Mouse (Mus musculus): Measurements from ENCODE around the gene Tmem30c. TPM values are rescaled to one million over a fixed set of nuclear protein-coding genes. Genes with fewer than 3 reads are reported as not detected.

The Tmem30c gene
- 0.10 and 0.13 TPM in 2 replicates for polyA plus RNA-seq (2014; fragmentation: Nextera tagmentation; extraction: Ambion mirVana)

DNA sequence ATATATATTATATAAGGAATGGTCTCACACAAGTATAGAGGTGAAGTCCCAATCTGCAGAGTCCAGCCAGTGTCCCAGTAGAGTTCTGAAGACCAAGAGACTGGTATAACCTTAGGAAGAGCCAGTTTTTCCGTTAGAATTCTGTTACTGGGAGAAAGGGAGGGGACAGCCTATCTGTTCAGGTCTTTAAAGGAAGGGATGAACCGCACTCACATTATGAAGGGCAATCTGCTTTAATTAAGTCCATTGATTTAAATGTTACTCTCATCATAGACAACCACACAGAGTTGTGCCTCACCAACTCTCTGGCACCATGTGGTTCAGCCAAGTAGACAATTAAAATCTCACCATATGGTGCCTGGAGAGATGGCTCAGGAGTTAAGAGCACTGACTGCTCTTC is at the start of gene Tmem30c:
TSS of gene Tmem30c (minus strand) at position 101 of the 400 bp plus-strand sequence.
- H3K36me3 ChIP-seq (ENCODE audit: control insufficient read depth, insufficient read depth, low read length) = no peaks in the 10 kb centered on the region
- no peaks in the 10 kb centered on the region for H3K9me3 ChIP-seq (ENCODE audit: control insufficient read depth, low read length)
- H3K4me2 ChIP-seq (ENCODE audit: low read depth, severe bottlenecking) = no peak within 1 kb of the TSS
- H3K4me1 ChIP-seq (ENCODE audit: control insufficient read depth, insufficient read depth, low read length) = no peaks in the 10 kb centered on the region
- H3K27ac ChIP-seq (replicated peaks; ENCODE audit: low read depth, low read length) = no peak within 1 kb of the TSS
- WGBS = 74% methylated on average over 2 of the region's 2 CpGs
- DNase-seq (ENCODE audit: low spot score) = no peak
- no peak for ATAC-seq (ENCODE audit: insufficient number of reproducible peaks, low FRiP score, low TSS enrichment, low read depth)
- H3K9ac ChIP-seq (ENCODE audit: low read length) = no peak within 1 kb of the TSS
- no peak within 1 kb of the TSS for H3K4me3 ChIP-seq (ENCODE audit: low read depth, low read length)
- no peaks in the 10 kb centered on the region for H3K27me3 ChIP-seq (ENCODE audit: control insufficient read depth, insufficient read depth, low read length)

- H3K36me3 ChIP-seq (ENCODE audit: control insufficient read depth, insufficient read depth, low read length) = no peaks in the 10 kb centered on the region
- no peaks in the 10 kb centered on the region for H3K9me3 ChIP-seq (ENCODE audit: control insufficient read depth, low read length)
- H3K27me3 ChIP-seq (ENCODE audit: control insufficient read depth, insufficient read depth, low read length) = no peaks in the 10 kb centered on the region
- ATAC-seq (ENCODE audit: insufficient number of reproducible peaks, low FRiP score, low TSS enrichment, low read depth) = no peak
- H3K9ac ChIP-seq (ENCODE audit: low read length) = no peak overlapping the region
- DNase-seq (ENCODE audit: low spot score) = no peak
- H3K27ac ChIP-seq (replicated peaks; ENCODE audit: low read depth, low read length) = no peak overlapping the region
- H3K4me2 ChIP-seq (ENCODE audit: low read depth, severe bottlenecking) = no peak overlapping the region
- no peak overlapping the region for H3K4me3 ChIP-seq (ENCODE audit: low read depth, low read length)
- peaks cover 4% of the 10 kb centered on the region; the same call in 1 of the 2 replicates for H3K4me1 ChIP-seq (ENCODE audit: control insufficient read depth, insufficient read depth, low read length)
- WGBS = 58% methylated on average over 5 of the region's 5 CpGs
These were observed 47.9 kb upstream of the Tmem30c start for GRCm38 (mm10) chr16:57340613-57340898.

DNA sequence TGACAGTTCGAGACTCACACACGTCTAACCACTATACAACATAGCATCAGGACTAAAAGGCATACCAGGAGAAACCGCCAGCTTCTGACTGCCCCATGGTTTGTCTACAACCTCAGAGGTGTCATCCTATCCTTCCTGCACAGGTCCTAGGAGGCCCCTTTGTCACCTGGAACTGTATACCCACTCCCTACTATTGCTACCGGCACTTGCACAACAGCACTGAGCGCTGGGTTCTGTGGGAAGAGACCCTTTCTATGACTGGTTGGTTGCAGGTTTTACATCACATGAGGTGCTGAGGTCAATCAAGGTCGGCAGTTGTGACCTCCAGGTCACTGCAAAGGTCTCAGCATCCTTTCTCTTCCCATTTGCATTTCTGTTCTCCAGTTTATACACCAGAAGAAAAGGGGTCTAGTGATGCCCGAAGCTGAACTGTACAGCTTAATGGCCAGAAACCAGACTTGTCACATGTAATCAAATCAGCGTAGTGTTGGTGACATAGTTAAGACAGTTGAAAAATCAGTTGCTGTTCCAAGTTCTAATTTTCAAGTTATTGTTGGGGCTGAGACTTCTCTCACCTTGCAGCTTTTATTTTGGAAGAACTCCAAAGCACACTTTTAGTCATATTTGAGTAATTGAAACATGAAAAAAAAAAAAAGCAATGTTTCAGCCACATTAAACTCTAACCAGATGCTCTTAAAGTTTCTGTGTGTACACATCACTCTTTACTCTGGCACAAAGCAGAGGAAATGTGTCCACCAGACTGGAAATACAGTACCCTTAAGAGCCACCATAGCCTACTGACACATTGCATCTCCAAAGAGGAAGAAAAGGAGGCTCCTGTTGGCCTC is 47.3 kb upstream of the Tmem30c start:
- no peak overlapping the region for H3K4me2 ChIP-seq (ENCODE audit: low read depth, severe bottlenecking)

GRCm38 (mm10) chr16:57336770-57337423 is 44.2 kb upstream of the Tmem30c start:
- Histone ChIP-seq H3K36me3 (ENCODE audit: control insufficient read depth, insufficient read depth, low read length) (no peaks in the 10 kb centered on the region), H3K4me3 (ENCODE audit: low read depth, low read length) (no peak overlapping the region), H3K4me2 (ENCODE audit: low read depth, severe bottlenecking) (no peak overlapping the region), H3K9me3 (ENCODE audit: control insufficient read depth, low read length) (no peaks in the 10 kb centered on the region), H3K27me3 (ENCODE audit: control insufficient read depth, insufficient read depth, low read length) (no peaks in the 10 kb centered on the region), H3K4me1 (ENCODE audit: control insufficient read depth, insufficient read depth, low read length) (peaks cover 4% of the 10 kb centered on the region; the same call in 1 of the 2 replicates), H3K27ac (replicated peaks; ENCODE audit: low read depth, low read length) (no peak overlapping the region), H3K9ac (ENCODE audit: low read length) (no peak overlapping the region)
- DNase-seq (ENCODE audit: low spot score) (no peak), ATAC-seq (ENCODE audit: insufficient number of reproducible peaks, low FRiP score, low TSS enrichment, low read depth) (no peak)
- WGBS = 75% methylated on average over 11 of the region's 11 CpGs

More for the DNA sequence above, 47.3 kb upstream of the Tmem30c start:
- H3K27me3 ChIP-seq (ENCODE audit: control insufficient read depth, insufficient read depth, low read length) = no peaks in the 10 kb centered on the region
- H3K4me1 ChIP-seq (ENCODE audit: control insufficient read depth, insufficient read depth, low read length) = peaks cover 4% of the 10 kb centered on the region; the same call in 1 of the 2 replicates
- 82% methylated on average over 8 of the region's 8 CpGs for WGBS
- H3K9me3 ChIP-seq (ENCODE audit: control insufficient read depth, low read length) = no peaks in the 10 kb centered on the region
- ATAC-seq (ENCODE audit: insufficient number of reproducible peaks, low FRiP score, low TSS enrichment, low read depth) (no peak), DNase-seq (ENCODE audit: low spot score) (no peak)
- H3K36me3 ChIP-seq (ENCODE audit: control insufficient read depth, insufficient read depth, low read length) = no peaks in the 10 kb centered on the region
- no peak overlapping the region for H3K9ac ChIP-seq (ENCODE audit: low read length)
- H3K4me3 ChIP-seq (ENCODE audit: low read depth, low read length) = no peak overlapping the region
- H3K27ac ChIP-seq (replicated peaks; ENCODE audit: low read depth, low read length) = no peak overlapping the region

DNA sequence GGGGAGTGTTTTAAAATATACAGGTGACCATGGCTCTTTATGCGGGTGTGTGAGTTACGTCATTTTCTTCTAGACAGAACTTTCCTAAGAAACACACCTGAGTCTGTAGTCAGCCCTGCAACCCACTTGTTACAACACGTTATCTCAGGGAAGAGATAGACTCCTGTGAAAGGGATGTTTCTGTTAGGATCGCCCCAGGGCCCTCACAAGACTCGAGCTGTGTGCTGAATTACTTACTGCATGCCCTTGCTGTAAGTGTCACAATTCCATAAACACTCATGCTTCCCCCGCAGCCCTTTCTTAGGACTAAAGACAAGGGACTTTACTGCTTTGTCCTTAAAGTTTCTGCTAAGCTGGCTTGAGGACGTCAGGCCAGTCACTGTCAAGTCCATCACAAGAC is 39.6 kb upstream of the Tmem30c start:
- H3K9me3 ChIP-seq (ENCODE audit: control insufficient read depth, low read length) = no peaks in the 10 kb centered on the region
- ATAC-seq (ENCODE audit: insufficient number of reproducible peaks, low FRiP score, low TSS enrichment, low read depth) (no peak), DNase-seq (ENCODE audit: low spot score) (no peak)
- H3K4me2 ChIP-seq (ENCODE audit: low read depth, severe bottlenecking) = no peak overlapping the region
- no peak overlapping the region for H3K4me3 ChIP-seq (ENCODE audit: low read depth, low read length)
- no peak overlapping the region for H3K27ac ChIP-seq (replicated peaks; ENCODE audit: low read depth, low read length)
- no peaks in the 10 kb centered on the region for H3K36me3 ChIP-seq (ENCODE audit: control insufficient read depth, insufficient read depth, low read length)
- H3K27me3 ChIP-seq (ENCODE audit: control insufficient read depth, insufficient read depth, low read length) = no peaks in the 10 kb centered on the region
- 0 out of 2 replicates have a peak, but pooled peaks cover 2% of the 10 kb centered on the region for H3K4me1 ChIP-seq (ENCODE audit: control insufficient read depth, insufficient read depth, low read length)
- no peak overlapping the region for H3K9ac ChIP-seq (ENCODE audit: low read length)
- WGBS = 78% methylated on average over 7 of the region's 7 CpGs

- Histone ChIP-seq H3K9me3 (ENCODE audit: control insufficient read depth, low read length) (no peaks in the 10 kb centered on the region), H3K4me2 (ENCODE audit: low read depth, severe bottlenecking) (no peak overlapping the region), H3K36me3 (ENCODE audit: control insufficient read depth, insufficient read depth, low read length) (no peaks in the 10 kb centered on the region), H3K27ac (replicated peaks; ENCODE audit: low read depth, low read length) (no peak overlapping the region), H3K4me1 (ENCODE audit: control insufficient read depth, insufficient read depth, low read length) (0 out of 2 replicates have a peak, but pooled peaks cover 2% of the 10 kb centered on the region), H3K27me3 (ENCODE audit: control insufficient read depth, insufficient read depth, low read length) (no peaks in the 10 kb centered on the region), H3K9ac (ENCODE audit: low read length) (no peak overlapping the region), H3K4me3 (ENCODE audit: low read depth, low read length) (no peak overlapping the region)
- DNase-seq (ENCODE audit: low spot score) = no peak
- no peak for ATAC-seq (ENCODE audit: insufficient number of reproducible peaks, low FRiP score, low TSS enrichment, low read depth)
- WGBS = 90% methylated on average over 2 of the region's 2 CpGs
These were observed 37.4 kb upstream of the Tmem30c start for GRCm38 (mm10) chr16:57330111-57330510.

DNA sequence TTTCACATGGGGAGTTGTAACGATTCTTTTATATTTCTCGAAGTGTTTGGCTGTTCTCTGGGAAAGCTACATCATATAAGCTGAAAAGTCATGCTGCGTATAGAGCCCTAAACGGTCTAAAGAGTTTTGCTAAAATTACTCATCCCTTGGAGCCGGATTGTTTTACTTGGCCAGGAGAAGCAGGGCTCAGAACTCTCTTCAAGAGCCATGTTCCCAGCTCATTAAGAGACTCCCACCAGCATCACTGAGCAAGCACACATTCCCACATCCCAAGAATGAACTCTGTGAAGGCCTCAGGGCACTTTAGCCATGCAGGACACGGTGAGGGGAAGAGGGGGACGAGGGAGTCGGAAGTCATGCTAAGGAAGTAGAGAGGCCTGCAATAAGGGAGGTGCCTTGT is 36.4 kb upstream of the Tmem30c start:
- Histone ChIP-seq H3K4me2 (ENCODE audit: low read depth, severe bottlenecking) (no peak overlapping the region), H3K9ac (ENCODE audit: low read length) (no peak overlapping the region), H3K9me3 (ENCODE audit: control insufficient read depth, low read length) (no peaks in the 10 kb centered on the region), H3K4me1 (ENCODE audit: control insufficient read depth, insufficient read depth, low read length) (0 out of 2 replicates have a peak, but pooled peaks cover 2% of the 10 kb centered on the region), H3K4me3 (ENCODE audit: low read depth, low read length) (no peak overlapping the region), H3K27me3 (ENCODE audit: control insufficient read depth, insufficient read depth, low read length) (no peaks in the 10 kb centered on the region), H3K36me3 (ENCODE audit: control insufficient read depth, insufficient read depth, low read length) (no peaks in the 10 kb centered on the region), H3K27ac (replicated peaks; ENCODE audit: low read depth, low read length) (no peak overlapping the region)
- DNase-seq (ENCODE audit: low spot score) = no peak
- ATAC-seq (ENCODE audit: insufficient number of reproducible peaks, low FRiP score, low TSS enrichment, low read depth) = no peak
- 79% methylated on average over 8 of the region's 8 CpGs for WGBS

- H3K27me3 ChIP-seq (ENCODE audit: control insufficient read depth, insufficient read depth, low read length) = no peaks in the 10 kb centered on the region
- H3K27ac ChIP-seq (replicated peaks; ENCODE audit: low read depth, low read length) = no peak overlapping the region
- DNase-seq (ENCODE audit: low spot score) (no peak), ATAC-seq (ENCODE audit: insufficient number of reproducible peaks, low FRiP score, low TSS enrichment, low read depth) (no peak)
- H3K36me3 ChIP-seq (ENCODE audit: control insufficient read depth, insufficient read depth, low read length) = no peaks in the 10 kb centered on the region
- no peak overlapping the region for H3K9ac ChIP-seq (ENCODE audit: low read length)
- WGBS = 66% methylated on average over 7 of the region's 7 CpGs
- H3K9me3 ChIP-seq (ENCODE audit: control insufficient read depth, low read length) = no peaks in the 10 kb centered on the region
- no peak overlapping the region for H3K4me3 ChIP-seq (ENCODE audit: low read depth, low read length)
- no peak overlapping the region for H3K4me2 ChIP-seq (ENCODE audit: low read depth, severe bottlenecking)
- 0 out of 2 replicates have a peak, but pooled peaks cover 2% of the 10 kb centered on the region for H3K4me1 ChIP-seq (ENCODE audit: control insufficient read depth, insufficient read depth, low read length)
These were observed 34.3 kb upstream of the Tmem30c start for GRCm38 (mm10) chr16:57326996-57327395.
